Mouse (Mus musculus) v-Abl transformed pro-B cells (cell line): ENCODE results near the gene Mpped2.

Experiments
- in situ Hi-C, 2 experiments: fragments of 400-800 bp; cut with MboI; formaldehyde crosslinking; loops; one replicate each; pipeline ENCODE4 v1.15.1; 2025; ENCODE audit not compliant: unreplicated experiment in 2 of 2

Mpped2 gene

DNA sequence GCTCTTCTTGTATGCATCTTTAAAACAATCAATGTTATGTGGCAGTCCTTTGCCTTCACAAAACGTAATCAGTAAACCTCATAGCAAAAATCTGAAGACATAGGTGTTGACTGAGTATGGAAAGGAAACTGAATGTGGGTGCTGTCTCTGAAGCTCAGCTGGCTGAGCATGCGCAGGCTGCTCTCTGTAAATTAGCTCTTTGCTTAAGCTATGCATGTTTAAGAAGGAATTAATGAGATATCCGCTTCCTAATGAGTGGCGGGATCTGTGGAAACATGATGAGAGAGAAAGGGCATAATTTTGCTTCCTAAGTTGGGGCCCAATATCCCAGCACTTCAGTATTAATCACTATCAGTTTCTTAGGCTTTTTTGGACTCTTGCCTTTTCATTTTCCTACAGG is 51.0 kb downstream of the Mpped2 start:
- in situ Hi-C loops, result no loop called here

DNA sequence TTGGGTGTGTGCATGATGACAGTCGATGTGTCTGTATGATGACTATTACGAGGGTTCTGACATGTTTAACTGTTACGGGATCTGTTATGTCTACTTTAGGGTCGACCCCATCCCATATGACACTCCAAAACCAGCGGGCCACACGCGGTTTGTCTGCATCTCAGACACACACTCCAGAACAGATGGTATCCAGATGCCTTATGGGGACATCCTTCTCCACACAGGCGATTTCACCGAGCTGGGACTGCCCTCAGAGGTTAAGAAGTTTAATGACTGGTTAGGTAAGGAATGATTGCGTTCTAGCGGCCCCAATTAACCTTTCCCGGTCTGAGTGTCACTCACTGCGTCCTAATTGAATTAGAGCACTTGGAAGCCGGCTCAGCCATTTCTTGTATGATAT is 51.5 kb downstream of the Mpped2 start:
- in situ Hi-C loops, result no loop called here

DNA sequence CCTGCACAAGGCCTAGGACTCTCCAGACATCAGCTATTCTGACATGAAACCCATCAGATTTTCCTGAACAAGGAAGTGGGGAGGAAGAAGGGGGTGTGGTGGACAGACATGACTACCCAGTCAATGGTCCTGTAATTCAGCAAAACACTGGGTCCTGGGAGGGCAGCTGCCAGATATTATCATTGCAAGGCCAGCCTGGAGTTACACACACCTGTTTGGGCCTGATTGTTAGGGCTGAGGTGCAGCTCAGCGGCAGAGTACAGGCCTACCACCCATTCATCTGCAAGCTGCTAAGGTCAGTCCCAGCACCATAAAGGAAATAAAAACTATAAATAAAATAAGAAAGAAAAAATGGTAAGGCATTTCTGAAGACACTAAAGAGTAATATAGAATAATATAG is 52.3 kb downstream of the Mpped2 start:
- in situ Hi-C loops, result no loop called here

DNA sequence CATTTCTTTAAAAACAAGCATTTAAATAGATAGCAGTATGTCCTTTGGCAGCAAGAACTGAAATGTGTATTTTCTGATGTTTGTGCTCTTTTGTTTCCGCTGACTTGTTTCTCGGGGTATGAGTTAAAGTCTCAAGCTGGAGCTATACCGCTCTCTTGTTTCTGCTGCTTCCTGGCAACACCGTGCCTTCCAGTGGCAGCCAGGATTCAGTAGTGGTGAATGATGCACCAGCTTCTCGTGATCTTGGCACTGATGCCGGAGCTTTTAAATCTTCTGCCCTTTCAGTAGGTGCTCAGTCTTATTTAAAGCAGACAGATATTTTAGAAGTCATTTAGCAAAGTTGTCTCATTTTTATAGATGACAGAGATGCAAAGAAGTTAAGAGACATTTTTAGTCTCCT is 53.1 kb downstream of the Mpped2 start:
- in situ Hi-C loops, result no loop called here

DNA sequence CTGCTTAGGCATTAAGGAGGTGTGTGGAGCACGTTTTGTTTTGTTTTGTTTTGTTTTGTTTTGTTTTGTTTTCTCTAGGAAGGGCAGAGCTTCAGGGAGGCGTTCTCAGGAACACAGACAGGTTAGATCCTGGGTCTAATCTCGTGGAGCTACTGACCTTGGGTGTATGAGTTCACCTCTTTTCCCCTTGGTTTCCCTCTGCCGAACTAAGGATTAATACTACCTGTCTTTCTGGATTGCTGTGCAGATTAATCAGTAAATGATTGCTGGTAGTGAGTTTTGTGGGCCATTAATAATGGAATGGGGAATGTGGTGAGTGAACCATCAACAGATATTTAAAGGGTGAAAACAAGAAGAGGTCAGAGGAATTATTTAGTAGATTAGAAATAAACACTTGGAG is 53.8 kb downstream of the Mpped2 start:
- in situ Hi-C loops, result no loop called here

DNA sequence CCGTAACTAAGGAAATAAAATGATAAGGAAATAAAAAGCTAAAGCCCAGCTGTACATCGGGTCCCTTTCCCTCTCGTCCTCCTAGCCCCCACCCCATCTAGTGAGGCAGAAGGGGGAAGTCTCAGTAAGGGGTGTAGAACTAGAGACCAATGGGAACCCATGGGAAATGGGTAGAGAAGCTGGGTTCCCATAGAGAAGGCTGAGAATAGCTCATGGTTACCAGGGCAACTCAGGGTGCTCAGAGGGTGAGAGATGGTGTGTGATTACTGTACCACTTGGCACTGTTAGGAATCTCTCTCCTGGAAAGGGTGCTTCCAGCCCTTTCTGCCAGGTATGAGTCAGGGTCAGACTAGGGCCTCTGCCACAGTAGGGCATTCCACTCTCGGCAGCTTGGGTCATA is 54.3 kb downstream of the Mpped2 start:
- in situ Hi-C loops, result no loop called here

DNA sequence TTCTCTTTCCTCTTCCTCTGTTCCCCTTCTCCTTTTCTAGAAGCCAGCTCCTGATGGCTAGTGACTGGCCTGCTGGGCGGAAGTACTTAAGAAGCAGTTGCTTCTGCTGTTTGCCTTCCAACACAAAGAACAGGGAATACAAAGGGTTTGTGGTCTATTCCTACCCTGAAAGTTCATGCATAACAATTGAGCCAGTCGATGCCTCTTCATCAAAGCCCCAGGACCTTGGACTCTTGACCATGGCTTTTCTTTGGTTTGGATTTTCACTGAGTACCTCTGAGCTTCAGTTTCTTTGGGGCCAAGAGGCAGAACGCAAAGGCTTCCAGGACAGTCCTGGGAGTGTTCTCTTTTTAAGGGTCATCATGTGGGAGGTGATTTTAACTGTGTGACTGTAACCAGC is 57.8 kb downstream of the Mpped2 start:
- in situ Hi-C loops, result no loop called here

DNA sequence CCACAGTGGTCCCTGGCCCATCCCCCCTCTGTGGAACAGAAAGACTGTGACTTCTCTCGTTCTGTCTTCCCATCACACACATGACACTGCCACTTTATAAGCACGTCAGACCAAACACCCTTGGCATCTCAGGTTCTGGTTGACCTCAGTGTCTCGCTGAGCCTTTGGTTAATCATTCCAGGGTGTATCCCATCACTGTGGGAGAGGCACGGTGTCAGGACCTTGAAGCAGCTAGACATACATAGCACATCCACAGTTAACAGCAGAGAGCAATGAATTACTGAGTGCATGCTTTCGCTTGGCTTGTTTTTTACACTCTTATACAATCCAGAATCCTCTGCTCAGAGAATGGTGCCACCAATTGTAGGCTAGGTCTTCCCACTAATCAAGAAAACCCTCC is 60.6 kb downstream of the Mpped2 start:
- in situ Hi-C loops, result no loop called here

DNA sequence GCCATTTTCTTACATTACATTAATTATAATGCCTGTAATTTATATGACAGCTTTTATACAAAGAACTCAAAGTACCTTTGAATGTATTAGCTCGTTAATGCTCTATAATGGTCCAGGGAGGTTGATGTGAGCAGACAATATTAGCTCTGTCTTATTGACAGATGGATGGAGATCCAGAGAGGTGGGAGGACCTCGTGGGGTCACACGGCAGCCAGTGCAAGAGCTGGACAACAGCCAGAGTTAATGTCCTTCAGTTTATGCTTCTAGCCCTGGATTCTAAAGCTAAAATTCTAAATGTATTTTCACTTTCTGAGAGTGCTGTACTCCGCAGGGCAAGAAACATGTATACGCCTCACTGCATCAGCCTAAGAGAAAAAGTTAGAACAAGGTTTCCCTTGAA is 61.6 kb downstream of the Mpped2 start:
- in situ Hi-C loops, result no loop called here

DNA sequence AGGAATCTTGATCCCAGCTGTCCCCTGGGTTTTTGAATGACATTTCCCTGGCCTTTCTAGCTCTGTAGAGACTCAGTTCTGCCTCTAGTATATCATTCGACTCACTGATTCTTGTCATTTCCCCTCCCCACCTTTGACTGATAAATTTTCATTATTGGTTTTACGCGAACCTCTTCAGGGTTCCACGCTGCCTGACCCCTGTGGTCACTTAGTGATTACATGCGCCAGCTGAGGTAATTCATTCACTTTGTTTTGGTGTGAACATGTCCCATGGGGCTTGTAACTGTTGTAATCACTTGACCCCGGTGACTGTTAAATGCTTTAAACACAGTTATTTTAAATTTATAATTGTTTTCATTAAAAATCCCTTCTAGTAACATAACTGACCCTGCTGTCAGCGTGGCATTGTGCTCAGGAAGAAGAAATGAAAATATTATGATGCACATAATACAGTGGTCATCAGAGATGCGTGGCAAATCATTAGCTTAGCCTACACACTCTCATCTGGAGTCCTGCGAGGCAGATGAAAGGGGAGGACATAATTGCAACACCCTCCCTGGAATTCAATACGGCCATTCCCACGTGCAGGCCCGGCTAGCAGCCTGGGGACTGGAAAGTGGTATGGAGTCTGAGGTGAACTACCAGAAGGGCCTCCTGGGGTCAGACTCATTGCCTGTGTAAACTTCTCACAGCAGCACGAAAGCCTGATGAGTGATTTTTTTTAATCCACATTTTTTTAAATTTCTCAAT is 63.5 kb downstream of the Mpped2 start:
- in situ Hi-C loops, result no loop called here

DNA sequence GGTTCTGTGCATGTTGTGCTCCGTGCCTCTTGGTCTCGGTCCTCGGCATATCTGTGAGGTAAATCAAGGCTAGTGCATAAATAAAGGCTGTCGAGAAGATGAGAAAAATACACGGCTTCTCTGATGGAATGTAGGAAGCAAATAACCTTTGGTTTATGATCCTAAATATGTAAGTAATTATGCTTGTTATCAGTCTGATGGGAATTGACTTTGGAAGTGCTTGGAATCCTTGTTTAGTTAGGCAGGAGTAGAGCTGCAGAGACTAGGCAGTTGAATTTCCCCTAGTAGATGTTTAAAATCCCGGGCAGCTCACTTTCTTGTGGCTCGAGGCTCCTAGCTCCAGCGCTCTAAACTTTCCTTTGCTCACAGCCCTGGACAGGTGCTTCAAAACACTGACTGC is 69.9 kb downstream of the Mpped2 start:
- in situ Hi-C loops, result no loop called here

DNA sequence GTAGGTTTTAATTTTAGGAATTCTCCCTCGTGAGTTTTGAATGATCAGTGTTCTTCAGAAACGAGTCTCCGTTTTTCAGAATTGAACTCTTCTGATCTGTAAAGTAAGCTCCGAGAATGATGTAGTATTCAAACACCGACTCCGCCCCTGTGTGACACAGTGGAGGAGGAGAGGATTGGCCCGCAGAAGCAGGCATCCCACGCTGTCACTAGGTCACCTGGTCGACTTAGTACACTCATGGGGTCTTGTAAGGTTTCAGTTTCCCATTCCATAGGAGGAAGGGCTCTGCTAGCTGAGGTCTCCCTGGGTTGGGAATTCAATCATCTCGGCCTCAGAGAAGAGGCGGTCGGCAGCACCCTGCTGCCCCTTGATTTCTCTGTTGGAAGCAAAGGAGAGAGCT is 76.2 kb downstream of the Mpped2 start:
- in situ Hi-C loops, result no loop called here

DNA sequence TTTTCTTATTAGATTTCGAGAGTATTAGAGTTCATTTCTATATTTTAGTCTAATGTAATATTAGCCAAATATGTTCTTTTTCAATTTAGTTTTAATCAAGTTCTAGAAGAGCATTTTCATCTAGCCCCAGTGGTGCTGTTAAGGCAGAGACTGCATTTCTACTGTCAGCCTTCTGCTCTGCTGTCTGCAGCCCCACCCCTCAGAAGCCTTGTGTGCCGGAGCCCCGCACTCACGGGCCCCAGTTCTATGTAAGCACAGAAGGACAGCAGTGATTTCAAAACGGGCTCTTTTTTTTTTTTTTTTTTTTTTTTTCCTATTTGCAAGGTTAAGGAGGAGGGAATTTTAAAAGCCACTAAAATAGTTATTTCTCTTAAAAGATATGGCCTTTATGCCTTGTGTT is 79.6 kb downstream of the Mpped2 start:
- in situ Hi-C loops, result no loop called here

DNA sequence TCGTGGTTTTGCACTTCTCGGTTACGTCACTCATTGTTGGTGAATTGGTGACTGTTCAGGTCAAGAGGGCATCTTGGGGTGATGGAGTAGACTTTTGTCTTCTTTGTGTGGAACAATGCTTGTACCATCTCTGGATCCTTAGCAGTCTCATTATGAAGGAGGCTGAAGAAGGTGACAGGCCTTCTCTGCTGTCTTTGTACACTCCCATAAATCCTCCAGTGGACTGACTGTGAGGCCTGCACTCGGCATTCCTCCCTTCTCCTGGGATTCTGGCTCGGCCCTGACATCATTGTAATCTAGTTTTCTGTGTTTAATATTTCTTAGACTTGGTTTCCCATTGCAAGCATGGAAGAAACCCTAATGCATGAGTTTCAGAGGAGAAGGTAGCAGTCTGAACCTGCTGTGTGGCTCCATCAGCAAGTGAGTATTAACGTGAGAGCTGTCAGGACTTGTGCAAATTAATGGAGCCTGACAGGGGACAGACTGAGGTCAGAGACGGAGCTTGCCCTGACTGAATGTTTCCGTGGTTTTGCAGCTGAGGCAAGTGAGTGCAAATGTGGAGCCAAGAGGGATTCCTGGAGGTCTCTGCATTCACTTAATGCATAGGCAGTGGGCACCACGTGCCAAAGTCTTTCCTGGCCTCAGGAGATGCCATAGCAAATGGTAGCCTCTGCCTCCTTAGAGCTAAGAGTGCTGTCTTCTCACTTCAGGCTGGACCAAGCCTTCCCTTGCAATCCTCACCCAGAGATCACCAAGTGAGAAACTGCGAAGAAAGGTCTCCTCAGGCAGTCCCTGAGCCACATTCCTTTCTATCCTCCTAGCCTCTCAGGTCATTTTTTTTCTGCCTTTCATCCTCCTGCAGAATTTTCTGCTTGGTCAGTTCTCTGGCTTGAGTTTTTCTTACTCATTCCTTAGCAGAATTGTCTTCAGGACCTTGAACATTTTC is 81.5 kb downstream of the Mpped2 start:
- in situ Hi-C loops, result no loop called here

DNA sequence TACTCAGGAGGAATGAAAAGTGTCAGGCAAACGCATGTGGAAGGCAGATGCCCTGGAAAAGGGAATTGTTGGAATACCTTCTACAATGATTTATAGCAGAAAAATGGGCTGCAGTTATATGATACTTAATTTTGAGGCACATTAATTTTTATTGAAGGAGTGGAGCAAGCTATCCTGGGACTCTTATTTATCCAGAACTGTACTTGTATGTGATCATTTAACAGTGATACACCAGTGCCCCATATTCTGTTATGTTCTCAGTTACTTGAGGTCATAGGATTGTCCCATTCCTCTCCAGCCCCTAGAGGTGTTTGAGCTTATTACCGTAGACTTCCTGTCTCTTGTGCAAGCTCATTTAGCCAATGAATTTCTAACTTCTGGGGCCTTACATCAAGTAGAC is 82.9 kb downstream of the Mpped2 start:
- in situ Hi-C loops, result no loop called here

DNA sequence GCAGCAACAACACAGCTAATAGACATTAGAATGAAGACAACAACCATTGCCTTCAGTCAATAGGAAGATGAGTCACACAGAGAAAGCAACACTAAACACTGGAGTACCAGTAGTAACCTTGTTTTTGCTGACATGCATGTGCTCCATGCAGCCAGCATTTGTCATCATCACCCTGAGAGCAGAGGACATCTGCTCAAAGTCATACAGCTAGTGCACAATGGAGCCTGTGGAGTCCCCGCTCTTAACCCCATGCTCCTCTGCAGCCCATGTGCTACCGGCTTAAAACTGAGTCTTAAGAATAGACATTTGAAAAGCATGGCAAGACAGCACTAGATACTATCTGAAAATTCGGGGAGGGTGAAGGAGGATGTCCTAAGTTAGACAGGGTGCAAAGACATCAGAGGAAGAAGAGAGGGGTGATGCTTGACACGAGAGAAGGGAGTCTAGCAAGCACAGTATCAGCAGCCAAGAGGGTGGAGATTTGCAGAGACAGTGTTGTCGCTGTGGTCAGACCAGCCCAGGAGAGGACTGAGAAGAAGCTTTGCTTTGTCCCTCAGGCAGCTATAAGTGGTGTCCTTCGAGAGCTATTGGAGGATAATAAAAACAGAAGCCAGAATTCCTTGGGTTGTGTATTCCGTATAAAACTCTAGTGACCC is 85.9 kb downstream of the Mpped2 start:
- in situ Hi-C loops, result no loop called here

DNA sequence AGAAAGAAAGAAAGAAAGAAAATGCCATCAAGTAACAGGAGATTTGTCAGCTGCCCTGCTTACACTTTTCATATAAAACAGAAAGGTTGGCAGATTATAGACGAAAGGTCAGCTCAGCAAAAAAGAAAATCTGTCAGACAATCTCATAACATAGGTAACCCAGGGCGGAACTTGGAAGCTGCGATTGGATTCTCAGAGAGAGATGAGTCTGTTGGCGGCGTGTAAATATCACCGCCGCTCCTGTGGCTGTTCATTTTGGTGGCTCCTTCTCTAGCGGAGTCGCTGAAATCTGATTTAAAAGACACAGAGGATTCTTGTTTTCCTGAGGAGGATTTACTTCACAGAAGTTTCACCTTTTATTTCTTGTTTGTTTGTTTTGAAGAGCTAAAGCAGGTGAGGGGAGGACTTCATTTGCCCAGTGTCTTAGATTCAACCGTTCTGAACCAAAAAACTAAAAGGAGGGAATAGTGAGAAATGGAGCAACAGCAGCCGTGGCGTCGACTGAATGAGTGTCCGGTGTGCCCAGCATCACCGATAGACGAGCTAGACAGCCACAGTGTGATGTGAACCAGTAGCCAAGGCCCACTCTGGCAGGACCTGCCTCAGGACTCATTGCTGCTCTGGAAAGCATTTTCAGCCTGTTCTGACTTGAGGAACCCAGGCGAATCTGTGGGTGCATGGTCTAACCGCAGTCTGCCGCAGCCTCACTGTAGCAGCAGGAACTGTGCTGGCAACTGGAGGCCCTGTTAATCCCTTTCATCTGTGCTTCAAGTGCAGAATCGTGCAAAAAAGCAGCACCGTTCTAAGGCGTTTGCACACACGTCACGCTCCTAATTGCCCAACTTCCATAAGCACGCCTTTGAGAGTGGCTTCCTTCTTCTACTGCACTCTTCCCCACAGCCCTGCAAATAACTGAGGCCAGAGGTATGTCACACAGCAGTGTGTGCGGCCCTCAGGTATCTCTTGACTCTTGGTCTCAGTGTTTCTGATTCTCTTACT is 88.4 kb downstream of the Mpped2 start:
- in situ Hi-C loops, result no loop called here

DNA sequence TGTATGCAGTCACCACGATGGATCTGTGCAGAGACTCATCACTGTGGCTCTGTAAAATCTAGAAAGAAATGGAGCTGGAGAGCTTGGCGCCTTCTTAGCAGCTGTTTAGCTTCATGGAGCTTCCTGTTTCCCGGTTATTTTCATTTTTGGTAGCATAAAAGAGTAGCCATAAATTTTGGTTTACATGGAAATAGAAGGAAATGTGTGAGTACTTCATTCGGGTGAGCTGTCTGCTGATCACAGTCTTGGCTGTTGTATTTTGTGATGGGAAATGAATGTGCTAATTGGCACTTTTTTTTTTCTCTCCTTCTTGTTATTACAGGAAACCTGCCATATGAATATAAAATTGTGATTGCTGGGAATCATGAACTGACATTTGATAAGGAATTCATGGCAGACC is 90.2 kb downstream of the Mpped2 start:
- in situ Hi-C loops, result no loop called here

DNA sequence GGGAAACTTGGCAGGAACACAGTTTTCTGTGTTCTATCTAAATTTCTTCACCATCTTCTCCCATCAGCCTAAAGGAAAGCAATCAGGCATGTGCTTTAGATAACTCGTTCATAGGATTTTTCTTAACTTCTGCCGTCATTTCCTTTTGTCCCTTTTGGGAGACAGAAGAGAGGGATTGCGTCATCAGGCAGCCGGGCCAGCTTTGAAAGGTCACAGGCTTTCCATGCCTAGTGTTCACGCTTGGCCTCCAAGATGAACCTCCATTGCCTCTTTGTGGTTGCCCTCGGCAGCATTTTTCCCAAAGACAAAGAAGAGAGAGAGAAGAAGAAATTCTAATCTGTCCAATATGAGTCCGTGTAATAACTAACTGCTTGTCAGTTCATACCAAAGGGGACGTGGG is 95.0 kb downstream of the Mpped2 start:
- in situ Hi-C loops, result no loop called here

DNA sequence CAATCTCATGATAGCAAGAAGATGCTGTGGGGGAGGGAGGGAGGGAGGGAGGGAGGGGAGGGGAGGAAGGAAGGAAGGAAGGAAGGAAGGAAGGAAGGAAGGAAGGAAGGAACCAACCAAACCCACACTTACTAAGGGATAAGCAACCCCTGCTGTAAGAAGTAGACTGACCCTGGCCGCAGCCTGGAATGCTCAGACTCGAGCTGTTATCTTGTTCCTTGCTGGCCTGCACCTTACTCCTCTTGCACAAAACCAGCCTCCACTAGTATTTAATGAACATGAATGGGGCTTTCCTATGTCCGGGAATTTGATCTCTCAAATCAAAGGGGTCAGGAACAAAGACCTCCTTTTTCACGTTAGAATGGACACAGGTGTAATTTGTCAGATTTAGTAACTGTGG is 95.5 kb downstream of the Mpped2 start:
- in situ Hi-C loops, result no loop called here
